Mouse (Mus musculus) R1 (cell line): ENCODE measurements at regions not wholly inside any gene's neighbourhood (a gene's known extent, or its start where the extent isn't known, plus 50 kb on each side); places are given as distances from the start of the nearest gene placed in this dataset.

ENCODE experiments used
- DNase-seq: peaks from one replicate; pipeline ENCODE4 v3.0.0-alpha.2; 2018; ENCODE audit warnings: low read depth, low spot score

- no peak for DNase-seq
Observed at GRCm38 (mm10) chr14:64511300-64511699, 407.2 kb downstream of the Prss52 start.

GRCm38 (mm10) chr14:64512726-64513125, 408.6 kb downstream of the Prss52 start:
- no peak for DNase-seq

GRCm38 (mm10) chr14:64517584-64518195, 413.6 kb downstream of the Prss52 start:
- DNase-seq, result no peak

- no peak for DNase-seq
Observed at GRCm38 (mm10) chr14:64524641-64525040, 420.6 kb downstream of the Prss52 start.

- no peak for DNase-seq
Observed at GRCm38 (mm10) chr14:64525302-64526078, 421.4 kb downstream of the Prss52 start.

- no peak for DNase-seq
Observed at GRCm38 (mm10) chr14:64530541-64530940, 426.5 kb downstream of the Prss52 start.

GRCm38 (mm10) chr14:64531221-64531949, 427.3 kb downstream of the Prss52 start:
- no peak for DNase-seq

- no peak for DNase-seq
Observed at GRCm38 (mm10) chr14:64532351-64532750, 428.3 kb downstream of the Prss52 start.

- DNase-seq, result no peak
Observed at GRCm38 (mm10) chr14:64533591-64534151, 429.6 kb downstream of the Prss52 start.

GRCm38 (mm10) chr14:64534194-64534593, 430.1 kb downstream of the Prss52 start:
- no peak for DNase-seq

GRCm38 (mm10) chr14:64539436-64539835, 435.4 kb downstream of the Prss52 start:
- peak; percentile 51 for DNase-seq

GRCm38 (mm10) chr14:64545056-64545455, 441.0 kb downstream of the Prss52 start:
- no peak for DNase-seq

GRCm38 (mm10) chr14:64546787-64547186, 442.7 kb downstream of the Prss52 start:
- DNase-seq, result peak; percentile 72

- no peak for DNase-seq
Observed at GRCm38 (mm10) chr14:64552951-64553350, 448.9 kb downstream of the Prss52 start.

GRCm38 (mm10) chr14:64556042-64556441, 452.0 kb downstream of the Prss52 start:
- DNase-seq, result no peak

- DNase-seq, result peak; percentile 25
Observed at GRCm38 (mm10) chr14:64557453-64557852, 453.4 kb downstream of the Prss52 start.

- peak; percentile 65 for DNase-seq
Observed at GRCm38 (mm10) chr14:64568689-64569088, 464.6 kb downstream of the Prss52 start.

GRCm38 (mm10) chr14:64570951-64571350, 466.9 kb downstream of the Prss52 start:
- DNase-seq, result no peak

GRCm38 (mm10) chr14:64572756-64573155, 468.7 kb downstream of the Prss52 start:
- DNase-seq, result no peak

- no peak for DNase-seq
Observed at GRCm38 (mm10) chr14:64573773-64574172, 469.7 kb downstream of the Prss52 start.

- DNase-seq, result no peak
Observed at GRCm38 (mm10) chr14:64574277-64574676, 470.2 kb downstream of the Prss52 start.

- no peak for DNase-seq
Observed at GRCm38 (mm10) chr14:64574773-64575172, 470.7 kb downstream of the Prss52 start.
